Mouse (Mus musculus) testis, adult 2 months (tissue): ENCODE results near the gene Kremen2. TPM values are rescaled to one million over a fixed set of nuclear protein-coding genes. Genes with fewer than 3 reads are reported as not detected.

Experiments used
- H3K27ac ChIP-seq: fragments of 200-500 bp; 2 replicates; pipeline ENCODE4 v1.5.1; 2012; ENCODE audit warnings: low read depth, low read length; ENCODE audit not compliant: control insufficient read depth, insufficient read depth
- H3K27me3 ChIP-seq: fragments of 200-500 bp; 2 replicates; pipeline ENCODE4 v1.6.1; 2012; ENCODE audit warnings: mild to moderate bottlenecking, low read length, moderate library complexity; ENCODE audit not compliant: control insufficient read depth, insufficient read depth
- H3K36me3 ChIP-seq: fragments of 200-500 bp; 2 replicates; pipeline ENCODE4 v1.6.1; 2012; ENCODE audit warnings: mild to moderate bottlenecking, low read length; ENCODE audit not compliant: control insufficient read depth, insufficient read depth
- H3K4me1 ChIP-seq: fragments of 200-500 bp; 2 replicates; pipeline ENCODE4 v1.6.1; 2012; ENCODE audit warnings: low read length; ENCODE audit not compliant: control insufficient read depth, insufficient read depth
- H3K4me3 ChIP-seq: fragments of 200-500 bp; 2 replicates; pipeline ENCODE4 v1.5.1; 2012; ENCODE audit warnings: low read depth, mild to moderate bottlenecking, low read length, moderate library complexity, mixed read lengths; ENCODE audit not compliant: control insufficient read depth
- CTCF ChIP-seq: fragments of 200-500 bp; IDR thresholded peaks from 2 replicates; pipeline ENCODE4 v1.5.1; 2012; ENCODE audit warnings: low read depth, mild to moderate bottlenecking, inconsistent platforms, low read length, moderate library complexity; ENCODE audit not compliant: control insufficient read depth, insufficient read depth, insufficient replicate concordance
- POLR2A ChIP-seq: fragments of 200-500 bp; IDR thresholded peaks from 2 replicates; pipeline ENCODE4 v1.6.1; 2012; ENCODE audit warnings: low read depth, mild to moderate bottlenecking, inconsistent platforms, low read length, moderate library complexity; ENCODE audit not compliant: control insufficient read depth
- polyA plus RNA-seq: library from polyadenylated mRNA; depleted of rRNA; stranded (reverse); fragments of >200 nt; gene quantifications from 2 replicates; pipeline ENCODE4 v1.2.3, GENCODE M21; 2012

Kremen2 gene
- polyA plus RNA-seq, 1 experiment: 0.80 TPM

DNA sequence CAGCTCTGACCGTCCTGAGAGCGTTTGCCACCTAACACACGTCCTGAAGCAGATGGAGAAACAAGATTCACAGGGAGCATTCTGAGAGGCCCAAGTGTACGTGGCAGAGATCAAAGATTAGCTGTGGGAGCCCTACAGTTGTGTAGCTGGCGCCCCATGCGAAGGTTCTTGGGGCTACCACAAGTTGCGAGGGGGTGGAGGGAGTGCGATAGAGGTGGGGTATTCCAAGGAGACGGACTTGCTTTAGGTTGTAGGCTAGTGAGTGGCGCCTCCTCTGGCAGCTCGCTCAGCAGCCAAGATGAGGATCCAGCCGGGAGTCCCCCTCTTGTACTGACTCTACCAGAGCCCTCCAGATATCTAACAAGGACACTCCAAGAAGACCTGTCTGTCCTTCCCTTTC lies 678 bp upstream of the Kremen2 start:
- H3K4me3 ChIP-seq: peak overlapping the region; percentile 30
- no peaks in the 10 kb centered on the region for H3K27me3 ChIP-seq
- no peaks in the 10 kb centered on the region for H3K36me3 ChIP-seq
- H3K4me1 ChIP-seq: peaks cover 21% of the 10 kb centered on the region
- TF ChIP-seq CTCF (no peak), POLR2A (no peak)
- no peak overlapping the region for H3K27ac ChIP-seq

- no peak for TF ChIP-seq CTCF
- no peak for TF ChIP-seq POLR2A
These were observed 982 bp downstream of the Kremen2 start for GRCm38 (mm10) chr17:23744651-23745050.

DNA sequence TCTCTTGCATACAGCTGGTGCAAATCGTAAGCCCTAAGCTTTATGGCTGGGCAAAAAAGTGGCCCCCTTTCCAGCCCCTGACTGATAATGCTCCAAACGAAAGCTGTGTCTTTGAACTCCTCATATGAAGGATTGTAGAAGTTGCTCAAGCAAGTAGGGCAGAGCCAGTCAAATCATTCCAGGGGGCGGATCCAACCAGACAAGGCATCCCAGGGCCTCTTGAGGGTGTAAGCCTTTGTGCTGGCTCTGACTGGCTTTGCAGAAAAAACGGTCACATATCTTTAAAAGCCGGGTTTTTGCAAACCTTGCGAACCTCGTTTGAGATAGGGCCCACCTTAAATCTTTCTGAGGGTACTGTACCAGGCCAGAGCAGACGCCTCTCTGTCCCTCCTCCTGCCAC lies 1.6 kb downstream of the Kremen2 start:
- no peak overlapping the region for H3K27ac ChIP-seq
- no peak overlapping the region for H3K4me3 ChIP-seq
- 0 out of 2 replicates have a peak, but pooled peaks cover 4% of the 10 kb centered on the region for H3K27me3 ChIP-seq
- no peaks in the 10 kb centered on the region for H3K36me3 ChIP-seq
- no peak for TF ChIP-seq CTCF
- no peak for TF ChIP-seq POLR2A
- H3K4me1 ChIP-seq: peaks cover 37% of the 10 kb centered on the region

More at GRCm38 (mm10) chr17:23744651-23745050, 982 bp downstream of the Kremen2 start:
- Histone ChIP-seq H3K4me3 (no peak overlapping the region), H3K4me1 (peaks cover 33% of the 10 kb centered on the region), H3K27ac (no peak overlapping the region), H3K36me3 (no peaks in the 10 kb centered on the region), H3K27me3 (0 out of 2 replicates have a peak, but pooled peaks cover 4% of the 10 kb centered on the region)

DNA sequence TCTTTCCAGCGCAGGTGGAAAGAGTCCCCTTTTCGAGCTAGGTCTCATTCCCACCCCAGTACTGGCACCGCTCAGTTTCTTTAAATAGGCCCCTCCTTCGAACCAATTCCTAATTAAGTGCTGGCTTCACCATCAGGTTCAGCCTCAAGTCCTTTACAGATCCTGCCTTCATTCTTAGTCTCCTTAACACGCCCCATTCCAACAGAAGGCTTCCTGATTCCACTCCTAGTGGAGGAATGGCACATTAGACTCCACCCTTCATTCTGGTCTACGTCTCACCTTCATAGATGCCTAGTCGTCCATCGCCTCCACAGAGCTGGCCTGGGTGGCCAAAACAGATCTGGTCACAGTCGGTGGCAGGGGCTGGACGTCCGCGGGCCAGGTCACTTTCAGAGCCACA lies 2.7 kb downstream of the Kremen2 start:
- Histone ChIP-seq H3K4me3 (peak overlapping the region; percentile 9), H3K4me1 (peaks cover 37% of the 10 kb centered on the region), H3K27me3 (0 out of 2 replicates have a peak, but pooled peaks cover 4% of the 10 kb centered on the region), H3K36me3 (no peaks in the 10 kb centered on the region), H3K27ac (no peak overlapping the region)
- TF ChIP-seq POLR2A (no peak), CTCF (no peak)

DNA sequence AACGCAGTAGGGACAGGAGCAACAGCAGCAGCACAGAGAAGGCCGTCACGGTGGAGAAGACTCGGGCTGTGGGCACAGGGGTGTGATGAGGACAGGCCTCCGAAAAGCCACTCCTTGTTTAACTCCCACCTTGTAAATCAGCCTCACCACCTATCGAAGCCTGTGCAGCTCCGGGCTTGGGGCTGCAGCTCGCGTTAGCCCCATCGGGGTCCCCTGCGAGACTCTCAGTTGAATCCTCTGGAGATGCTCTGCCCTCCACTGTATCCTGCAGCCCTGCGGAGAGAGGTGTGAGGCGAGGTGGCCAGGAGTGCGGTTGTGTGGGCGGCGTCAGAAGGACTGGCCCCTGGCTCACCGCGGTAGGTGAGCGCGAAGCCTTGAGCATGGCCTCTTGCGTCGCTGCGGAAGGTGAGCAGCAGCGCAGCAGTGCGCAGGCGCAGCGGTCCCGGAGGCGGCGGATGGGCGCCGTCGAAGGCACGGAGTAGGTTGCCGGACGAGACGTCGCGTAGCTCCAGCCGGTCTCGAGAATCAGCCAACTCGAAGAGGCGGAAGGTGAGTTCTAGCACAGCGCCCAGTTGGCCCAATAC lies 3.3 kb downstream of the Kremen2 start:
- Histone ChIP-seq H3K4me1 (peaks cover 37% of the 10 kb centered on the region), H3K27ac (no peak overlapping the region), H3K27me3 (0 out of 2 replicates have a peak, but pooled peaks cover 4% of the 10 kb centered on the region), H3K36me3 (no peaks in the 10 kb centered on the region), H3K4me3 (peak overlapping the region; percentile 9)
- TF ChIP-seq POLR2A: no peak
- TF ChIP-seq CTCF: no peak

DNA sequence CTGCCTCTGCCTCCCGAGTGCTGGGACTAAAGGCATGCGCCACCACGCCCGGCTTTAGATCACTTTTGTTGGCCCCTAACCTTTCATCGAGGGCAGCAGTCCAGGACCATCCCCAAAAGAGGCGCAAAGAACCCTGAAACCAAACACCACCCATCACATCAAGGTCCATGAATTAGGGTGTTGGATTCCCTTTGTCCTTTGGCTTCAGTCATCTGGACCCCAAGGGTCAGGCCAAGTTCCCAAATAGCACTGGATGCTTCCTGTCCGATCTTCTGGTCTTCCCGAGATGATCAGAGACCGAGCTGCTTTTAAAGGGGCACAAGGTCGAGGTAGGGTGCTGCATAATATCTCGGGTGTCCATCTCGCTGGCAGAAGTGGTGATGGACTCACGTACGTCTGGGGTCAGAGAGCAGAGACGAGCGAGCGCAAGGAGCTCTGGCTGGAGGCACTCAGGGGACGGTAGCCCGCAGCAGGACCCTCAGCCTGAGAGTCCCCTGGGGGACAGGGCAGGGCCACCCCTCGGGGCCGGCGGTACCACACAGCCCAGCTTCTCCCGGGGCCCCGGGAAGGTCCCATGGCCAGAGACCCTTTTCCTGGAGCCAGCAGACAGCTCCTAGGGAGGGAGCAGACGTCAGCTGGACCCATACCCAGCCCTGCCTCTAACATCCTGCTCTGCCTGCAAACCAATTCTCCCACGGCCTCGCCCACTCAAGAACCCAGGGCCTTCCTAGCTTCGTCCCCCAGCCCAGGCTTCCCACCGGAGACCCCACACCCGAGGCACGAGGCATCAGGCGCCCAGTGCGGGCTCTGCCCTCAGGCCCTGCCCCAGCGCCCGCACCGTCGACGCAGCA lies 4.0 kb downstream of the Kremen2 start:
- H3K36me3 ChIP-seq: no peaks in the 10 kb centered on the region
- no peak for TF ChIP-seq CTCF
- TF ChIP-seq POLR2A: no peak
- H3K27me3 ChIP-seq: 0 out of 2 replicates have a peak, but pooled peaks cover 4% of the 10 kb centered on the region
- H3K27ac ChIP-seq: no peak overlapping the region
- H3K4me3 ChIP-seq: no peak overlapping the region
- peaks cover 37% of the 10 kb centered on the region for H3K4me1 ChIP-seq

DNA sequence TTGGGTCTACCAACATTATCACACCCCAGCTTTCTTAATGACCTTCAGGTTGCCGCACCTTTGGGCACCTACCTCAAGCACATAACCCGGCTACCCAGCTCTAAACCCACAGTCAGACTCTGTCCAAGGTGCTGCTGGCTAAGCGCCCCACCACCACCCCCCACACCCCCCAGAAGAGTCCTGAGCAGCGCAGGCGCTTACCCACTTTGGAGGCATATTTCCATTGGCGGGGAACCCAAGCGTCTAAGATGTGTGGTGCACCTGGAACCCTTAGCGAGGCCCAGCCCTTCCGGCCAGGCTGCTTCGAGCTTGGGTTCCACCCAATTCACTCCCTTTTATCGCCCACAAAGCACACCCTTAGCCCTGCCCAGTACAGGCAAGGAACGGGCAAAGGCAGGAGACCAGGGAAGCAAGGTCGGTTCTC lies 5.0 kb downstream of the Kremen2 start, which contains the start of gene Paqr4:
TSS of gene Paqr4 (minus strand) at position 270 of the 424 bp plus-strand sequence.
- H3K27me3 ChIP-seq: 0 out of 2 replicates have a peak, but pooled peaks cover 4% of the 10 kb centered on the region
- H3K4me3 ChIP-seq: peak within 1 kb of the TSS; percentile 74
- H3K36me3 ChIP-seq: no peaks in the 10 kb centered on the region
- no peak for TF ChIP-seq CTCF
- TF ChIP-seq POLR2A: no peak
- H3K4me1 ChIP-seq: peaks cover 35% of the 10 kb centered on the region
- no peak within 1 kb of the TSS for H3K27ac ChIP-seq
